Mouse (Mus musculus) gastrocnemius, postnatal 14 days (tissue): ENCODE data around the gene Dusp28. TPM values are rescaled to one million over a fixed set of nuclear protein-coding genes. Genes with fewer than 3 reads are reported as not detected.
"Not testable (repeated sequence)": the region's sequence is repeated elsewhere in the genome, so short reads cannot be mapped to it uniquely, and the experiment has no call there.

Experiments
- DNase-seq: peaks from one replicate; pipeline ENCODE4 v3.0.0; 2021; ENCODE audit warnings: mixed read lengths
- intact Hi-C: fragments of 180-260 bp; cut with DNase I; formaldehyde crosslinking; loops from one replicate; pipeline ENCODE4 v1.15.1; 2025; ENCODE audit warnings: low total_unique reads
- total RNA-seq, 2 experiments: library from RNA; stranded (reverse); gene quantifications; 2 replicates each; pipeline ENCODE4 v1.2.3; 2021

The Dusp28 gene
- total RNA-seq, 2 experiments from 2014 or later: 25.7 to 26.0 TPM

- peak; percentile 35 for DNase-seq
These were observed 28.5 kb downstream of the Dusp28 start for GRCm38 (mm10) chr1:92935054-92935962.

GRCm38 (mm10) chr1:92935977-92936376 lies 29.2 kb downstream of the Dusp28 start:
- DNase-seq: no peak
- intact Hi-C loops: no loop called here

More at GRCm38 (mm10) chr1:92935054-92935962, 28.5 kb downstream of the Dusp28 start:
- intact Hi-C loops: no loop called here

GRCm38 (mm10) chr1:92936467-92936866 lies 29.7 kb downstream of the Dusp28 start:
- no peak for DNase-seq
- intact Hi-C loops: no loop called here

GRCm38 (mm10) chr1:92937797-92938196 lies 31.0 kb downstream of the Dusp28 start:
- intact Hi-C loops: no loop called here
- DNase-seq: no peak

GRCm38 (mm10) chr1:92939746-92940145 lies 33.0 kb downstream of the Dusp28 start:
- intact Hi-C loops: no loop called here
- no peak for DNase-seq

- intact Hi-C loops: no loop called here
- DNase-seq: no peak
These were observed 36.6 kb downstream of the Dusp28 start for GRCm38 (mm10) chr1:92943219-92943989.

- no peak for DNase-seq
- intact Hi-C loops: no loop called here
These were observed 41.2 kb downstream of the Dusp28 start for GRCm38 (mm10) chr1:92947966-92948365.

GRCm38 (mm10) chr1:92949426-92949825 lies 42.6 kb downstream of the Dusp28 start:
- DNase-seq: no peak
- intact Hi-C loops: no loop called here

- no peak for DNase-seq
- intact Hi-C loops: no loop called here
These were observed 43.8 kb downstream of the Dusp28 start, which contains the start of gene Gpr35 for GRCm38 (mm10) chr1:92950607-92951006. TSS of gene Gpr35 (plus strand) at chr1:92950865.

GRCm38 (mm10) chr1:92953641-92954040 lies 46.9 kb downstream of the Dusp28 start:
- intact Hi-C loops: no loop called here
- DNase-seq: no peak

- intact Hi-C loops: not testable (repeated sequence)
- DNase-seq: peak; percentile 38
These were observed 50.0 kb downstream of the Dusp28 start for GRCm38 (mm10) chr1:92956571-92957335.

Other genes with a start within 250 kb of the Dusp28 start
- 100 to 1,000 TPM; 239 to 251 TPM for gene Gpc1, start 75.3 kb upstream of the Dusp28 start, total RNA-seq
- under 1 TPM; 0.14 to 0.22 TPM for gene Ankmy1, start 4.1 kb upstream of the Dusp28 start, total RNA-seq
- 10 to 100 TPM; 57.0 to 60.7 TPM for gene Rnpepl1, start 3.8 kb downstream of the Dusp28 start, total RNA-seq
- gene Capn10, start 27.4 kb downstream of the Dusp28 start, total RNA-seq: 1 to 10 TPM; 4.1 to 4.7 TPM
- under 1 TPM; 0.16 to 0.43 TPM for gene Gpr35, start 43.9 kb downstream of the Dusp28 start, total RNA-seq
- not detected for gene Aqp12, start 99.4 kb downstream of the Dusp28 start, total RNA-seq
- 1 to 10 TPM; 1.4 to 5.7 TPM for gene Kif1a, start 195.0 kb downstream of the Dusp28 start, total RNA-seq
- gene Agxt, start 228.3 kb downstream of the Dusp28 start, total RNA-seq: not detected